Mouse (Mus musculus) lung, postnatal 0 days (tissue): Measurements from ENCODE around the gene Olfr1420.

ENCODE experiments used
- CTCF ChIP-seq: IDR thresholded peaks from 2 replicates; pipeline ENCODE4 v1.5.1; 2016; ENCODE audit warnings: antibody characterized with exemption, mild to moderate bottlenecking
- EP300 ChIP-seq: IDR thresholded peaks from 2 replicates; pipeline ENCODE4 v1.6.1; 2016; ENCODE audit warnings: antibody characterized with exemption, mild to moderate bottlenecking, control low read depth

- TF ChIP-seq EP300, result no peak
- TF ChIP-seq CTCF, result no peak
Measured at GRCm38 (mm10) chr19:11926380-11926779, 40.0 kb downstream of the Olfr1420 start.
